Mouse (Mus musculus) cerebellum, adult 9-10 months (tissue): Measurements from ENCODE around the gene Znhit6.

Experiments used
- DNase-seq: peaks from one replicate; pipeline ENCODE4 v3.0.0; 2022

The Znhit6 gene

DNA sequence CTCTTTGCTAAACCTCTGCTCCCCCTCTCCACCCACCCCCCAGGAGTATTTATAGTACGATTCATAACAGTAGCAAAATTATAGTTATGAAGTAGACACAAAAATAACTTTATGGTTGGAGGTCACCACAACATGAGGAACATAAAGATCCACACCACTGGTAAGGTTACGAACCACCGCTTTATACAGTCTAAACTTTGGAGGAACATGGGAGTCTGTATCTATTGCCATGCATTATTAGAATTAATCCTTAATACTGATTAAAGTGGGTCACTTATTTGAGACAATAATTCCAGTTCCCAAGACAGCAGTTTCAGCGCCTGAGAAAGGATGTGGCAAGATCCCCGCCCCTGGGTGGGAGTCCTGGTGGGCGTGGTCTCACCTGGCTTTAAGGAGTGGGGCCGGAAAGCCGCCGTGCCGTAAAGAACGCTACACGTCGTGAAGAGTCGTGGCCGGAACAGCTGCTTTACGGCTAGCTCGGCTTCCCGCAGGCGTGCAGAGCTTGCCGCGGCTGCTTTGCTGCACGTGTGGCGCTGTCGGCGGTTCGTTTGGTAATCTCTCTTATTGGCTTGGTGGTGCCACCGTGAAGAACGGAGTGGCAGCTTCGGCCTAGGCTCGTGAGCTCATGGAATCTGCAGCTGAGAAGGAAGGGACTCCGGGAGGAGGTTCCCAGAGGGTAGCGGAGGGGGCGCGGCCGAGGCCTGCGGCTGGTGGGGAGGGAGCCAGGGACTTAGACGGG is at the start of gene Znhit6:
TSS of gene Znhit6 (plus strand) at position 463 of the 739 bp plus-strand sequence.
- DNase-seq, result peak; percentile 95

- DNase-seq, result no peak
Observed at GRCm38 (mm10) chr3:145537870-145538269, 38.1 kb upstream of the Znhit6 start.

DNA sequence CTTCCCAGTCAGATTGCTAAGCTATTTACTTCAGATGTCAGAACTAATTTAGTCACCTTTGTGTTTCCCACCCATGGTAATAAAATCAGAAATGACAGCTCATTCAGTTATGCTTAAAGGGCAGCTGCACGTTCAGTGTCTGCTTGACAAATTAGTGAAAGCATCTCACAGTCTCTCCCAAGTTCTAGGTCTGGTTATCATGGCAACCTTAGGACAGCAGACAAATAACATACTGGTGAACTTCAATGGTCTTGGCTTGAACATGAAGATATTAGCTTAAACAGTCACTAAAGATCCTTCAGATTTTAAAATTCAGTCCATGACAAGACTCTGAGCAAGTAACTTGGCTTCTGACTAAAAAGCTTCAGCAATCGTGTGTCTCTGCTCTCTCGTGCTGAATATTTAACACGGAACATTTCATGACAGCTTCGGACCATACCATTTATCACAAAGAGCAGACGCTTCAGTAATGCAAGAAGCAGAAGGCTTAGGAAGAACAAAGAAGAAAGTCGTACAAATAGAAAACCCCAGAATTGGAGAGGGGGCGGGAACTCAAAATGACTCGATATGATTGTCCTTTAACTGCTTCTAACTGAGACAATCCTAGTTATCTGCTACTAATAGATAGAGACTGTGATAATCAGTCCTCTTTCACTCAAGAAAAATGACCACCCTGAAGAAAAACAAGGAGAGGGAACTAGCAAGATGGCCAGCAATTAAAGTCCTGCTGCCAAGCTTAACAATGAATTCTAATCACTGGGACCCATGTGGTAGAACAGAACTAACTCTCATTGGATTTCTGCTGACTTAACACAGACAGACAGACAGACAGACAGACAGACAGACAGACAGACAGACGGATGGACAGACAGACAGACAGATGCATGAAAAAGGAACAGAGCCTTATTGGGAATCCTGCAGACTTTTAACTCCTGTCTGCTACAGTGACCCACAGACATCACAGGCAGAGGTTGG is 27.3 kb upstream of the Znhit6 start:
- no peak for DNase-seq

DNA sequence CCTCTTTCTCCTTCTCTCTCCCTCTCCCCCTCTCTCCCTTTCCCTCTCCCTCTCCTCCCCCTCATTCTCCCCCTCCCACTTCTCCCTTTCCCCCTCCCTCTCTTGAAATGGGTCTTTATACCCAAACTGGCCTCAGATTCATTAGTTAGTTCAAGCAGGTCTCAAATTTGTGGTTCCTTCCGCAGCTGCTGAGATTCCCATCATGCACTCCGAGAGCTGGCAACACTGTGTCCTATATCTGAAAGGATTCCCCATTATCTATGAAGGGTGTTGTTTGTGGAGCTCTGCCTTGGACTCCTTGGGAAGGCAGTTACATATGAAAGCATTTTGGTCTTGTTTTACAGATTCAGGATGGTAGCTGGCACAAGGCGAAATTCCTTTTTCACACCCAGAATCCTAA is 25.8 kb upstream of the Znhit6 start:
- DNase-seq, result no peak

GRCm38 (mm10) chr3:145554388-145554787 is 21.6 kb upstream of the Znhit6 start:
- no peak for DNase-seq

- no peak for DNase-seq
Observed at GRCm38 (mm10) chr3:145556206-145556605, 19.8 kb upstream of the Znhit6 start.

GRCm38 (mm10) chr3:145559675-145560074 is 16.3 kb upstream of the Znhit6 start:
- DNase-seq, result no peak

DNA sequence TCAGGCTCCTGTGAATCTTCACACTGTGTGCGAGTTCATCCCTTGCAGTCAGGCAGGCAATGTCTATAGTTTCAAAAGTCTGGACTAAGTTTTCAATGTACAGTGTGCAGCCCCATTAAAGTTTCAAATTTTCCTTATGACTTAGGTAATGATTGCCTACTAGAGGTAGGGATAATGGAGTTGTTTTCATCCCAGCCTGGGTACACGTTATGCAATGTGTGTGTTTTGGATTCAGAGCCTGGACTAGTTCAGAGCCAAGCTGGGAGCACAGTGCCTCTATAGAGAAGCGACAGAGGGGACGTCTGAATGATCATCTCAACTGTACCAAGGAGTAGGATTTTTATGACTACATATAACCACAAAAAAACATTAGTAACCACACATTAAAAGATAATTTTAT is 15.9 kb upstream of the Znhit6 start:
- DNase-seq, result no peak

DNA sequence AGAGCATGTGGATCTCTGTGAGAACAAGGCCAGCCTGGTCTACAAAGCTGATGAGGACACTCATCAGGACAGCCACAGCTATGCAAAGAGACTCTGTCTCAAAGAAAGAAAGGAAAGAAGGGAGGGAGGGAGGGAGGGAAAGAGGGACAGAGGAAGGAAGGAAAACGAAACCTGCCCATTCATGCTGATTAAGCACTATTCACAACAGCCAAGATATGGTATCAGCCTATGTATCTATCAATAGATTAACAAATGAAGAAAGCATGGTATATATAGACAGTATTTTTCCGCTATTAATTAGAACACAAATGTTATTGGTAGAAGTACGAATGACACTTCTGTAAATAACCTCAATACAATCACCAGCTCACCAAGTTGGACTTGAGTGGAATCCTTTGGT is 1.5 kb upstream of the Znhit6 start:
- no peak for DNase-seq

DNA sequence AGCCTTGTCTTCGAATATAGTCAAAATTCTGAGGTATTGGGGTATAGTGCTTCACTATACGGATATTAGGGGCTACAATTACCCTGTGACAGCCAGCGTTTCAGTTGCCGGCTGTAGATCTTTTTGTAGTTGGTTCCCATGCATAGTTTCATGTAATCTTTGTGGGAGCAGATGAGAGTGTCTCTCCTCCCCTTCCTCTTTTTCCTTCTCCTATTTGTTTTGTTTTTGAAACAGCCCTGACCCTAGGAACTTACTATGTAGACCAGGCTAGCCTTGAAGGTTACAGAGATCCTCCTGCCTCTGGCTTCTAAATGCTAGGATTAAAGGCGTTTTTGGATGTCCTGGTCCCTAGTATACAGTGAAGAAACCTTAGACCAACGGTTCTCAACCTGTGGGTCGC is 665 bp upstream of the Znhit6 start:
- DNase-seq, result no peak

- no peak for DNase-seq
Observed at GRCm38 (mm10) chr3:145576482-145576822, 447 bp downstream of the Znhit6 start.

- DNase-seq, result no peak
Observed at GRCm38 (mm10) chr3:145576876-145577275, 871 bp downstream of the Znhit6 start.

DNA sequence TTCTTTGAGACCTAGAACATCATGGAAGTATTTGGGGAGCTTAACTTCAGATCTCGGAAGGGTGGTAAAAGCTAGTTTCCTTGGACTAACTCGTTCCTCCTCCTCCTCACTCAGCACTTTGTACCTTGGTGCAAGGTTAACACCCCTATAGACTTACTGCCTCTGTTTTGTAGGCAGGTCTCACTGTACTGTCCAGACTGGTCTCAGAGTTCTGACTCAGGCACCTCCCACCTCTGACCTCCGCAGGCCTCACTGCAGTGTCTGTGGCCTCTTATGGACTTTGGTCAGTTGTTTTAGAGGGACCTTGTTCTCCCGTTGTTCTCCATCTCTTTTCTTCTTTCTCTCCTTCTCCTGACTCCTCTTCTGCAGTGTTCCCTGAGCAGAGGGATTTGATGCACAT is 7.0 kb downstream of the Znhit6 start:
- no peak for DNase-seq

GRCm38 (mm10) chr3:145583522-145584200 is 7.7 kb downstream of the Znhit6 start:
- no peak for DNase-seq

DNA sequence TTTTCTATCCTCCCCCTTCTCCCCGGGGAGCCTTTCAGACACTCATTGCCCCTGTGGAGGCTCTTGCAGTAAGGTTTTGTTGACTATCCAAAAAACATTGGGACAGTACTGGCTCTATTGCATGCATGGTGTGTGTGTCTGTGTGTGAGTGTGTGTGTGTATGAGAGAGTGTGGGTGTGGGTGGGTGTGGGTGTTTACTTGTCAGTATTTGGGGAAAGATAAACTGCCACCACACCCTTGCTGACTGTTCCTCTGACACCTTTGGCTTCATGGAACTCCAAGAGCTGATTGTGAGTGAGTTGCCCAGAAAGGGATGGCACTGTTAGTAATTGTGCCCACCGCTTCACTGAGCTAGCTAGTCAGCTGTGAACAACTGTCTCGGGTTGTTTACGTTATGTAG is 14.6 kb downstream of the Znhit6 start:
- no peak for DNase-seq

DNA sequence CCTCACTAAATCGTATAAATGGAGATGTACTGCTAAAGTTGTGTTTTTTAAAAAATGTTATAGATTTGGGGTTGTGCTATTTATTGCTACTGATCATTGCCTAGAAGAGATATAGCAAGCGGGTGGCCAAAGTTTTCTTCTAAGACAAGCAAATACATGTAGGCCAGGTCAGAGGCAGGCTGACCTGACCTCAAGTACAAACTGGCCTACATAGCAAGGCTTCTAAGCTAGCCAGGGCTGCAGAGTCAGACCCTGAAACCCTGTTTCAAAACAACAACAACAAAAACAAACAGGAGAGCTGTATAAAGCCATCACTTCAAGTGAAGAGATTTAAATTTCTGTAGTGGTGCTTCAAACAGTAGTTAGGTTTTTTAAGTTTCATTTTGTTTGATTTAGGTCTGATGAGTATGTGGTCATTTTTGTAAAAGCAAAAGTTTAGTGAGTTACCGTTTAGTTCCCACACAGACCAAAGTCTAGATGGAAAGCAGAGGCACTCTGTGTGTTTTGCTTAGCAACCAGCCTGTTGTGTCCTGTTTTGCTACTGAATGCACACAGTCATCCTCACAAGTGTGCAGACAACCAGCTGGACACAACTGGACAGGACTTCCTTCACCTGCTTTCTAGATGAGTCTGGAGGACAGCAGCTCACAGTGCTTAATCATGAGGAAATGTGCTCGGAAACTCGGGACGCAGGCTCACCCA is 16.0 kb downstream of the Znhit6 start:
- DNase-seq, result no peak

DNA sequence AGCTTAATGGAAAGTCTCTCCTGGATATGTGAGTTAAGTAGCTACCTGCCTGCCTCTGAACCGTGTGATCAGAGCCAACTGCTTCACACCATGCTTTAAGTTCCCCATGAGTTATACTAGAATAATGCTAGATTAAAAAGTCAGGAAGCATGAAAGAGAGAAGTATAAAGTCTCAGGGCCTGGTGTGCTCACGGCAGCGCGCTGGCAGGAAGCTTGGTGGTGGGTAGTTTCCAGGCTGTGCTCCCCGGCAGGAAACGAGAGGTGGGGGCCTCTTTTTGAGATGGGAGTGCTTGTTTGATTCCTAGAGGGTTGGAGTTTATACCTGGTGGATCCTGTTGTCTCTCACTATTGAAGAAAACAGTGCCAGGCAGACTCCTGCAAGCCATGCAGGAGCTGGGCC is 19.3 kb downstream of the Znhit6 start:
- DNase-seq, result no peak

- no peak for DNase-seq
Observed at GRCm38 (mm10) chr3:145599059-145599458, 23.1 kb downstream of the Znhit6 start.

DNA sequence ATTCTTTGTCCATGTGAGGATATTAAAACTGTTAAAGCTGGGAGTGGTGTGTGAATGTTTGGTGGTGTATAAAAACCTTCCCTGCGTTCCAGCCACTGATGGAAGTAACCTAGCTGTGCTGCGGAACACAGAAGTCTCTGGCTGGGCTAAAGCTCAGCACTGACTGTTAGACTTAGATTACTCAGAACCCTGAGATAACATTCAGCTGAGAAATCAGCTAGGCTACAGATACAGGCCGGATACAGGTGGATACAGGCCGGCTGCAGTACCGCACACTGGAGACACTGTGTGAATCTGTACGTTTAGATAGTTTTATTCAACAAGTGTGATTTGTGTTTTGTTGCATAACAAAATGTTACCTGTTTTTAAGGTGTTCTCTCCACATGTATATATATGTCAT is 24.8 kb downstream of the Znhit6 start:
- DNase-seq, result no peak

DNA sequence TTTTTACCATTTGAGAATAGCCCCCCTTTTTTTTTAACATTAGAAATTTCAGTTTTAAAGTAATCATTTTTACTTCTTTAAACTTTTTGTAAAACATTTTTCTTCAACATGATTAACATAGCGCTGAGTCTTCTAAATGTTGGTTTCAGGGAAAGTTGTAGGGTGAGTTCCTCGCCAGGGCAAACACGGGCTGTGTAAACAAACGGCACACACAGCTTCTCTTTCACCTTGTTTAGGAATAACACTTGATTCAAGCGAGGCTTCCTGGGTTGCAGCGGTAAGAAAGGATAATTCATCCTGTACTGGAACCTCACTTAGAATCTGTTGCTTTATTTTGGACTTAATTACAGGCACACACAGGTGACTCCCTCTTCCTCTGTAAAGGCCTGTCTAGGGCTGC is 25.3 kb downstream of the Znhit6 start:
- DNase-seq, result no peak

- no peak for DNase-seq
Observed at GRCm38 (mm10) chr3:145602410-145603206, 26.6 kb downstream of the Znhit6 start.
